Mouse (Mus musculus) myocyte (in vitro differentiated cells): ENCODE data around the gene Myod1.

Experiments used
- CEBPB ChIP-seq: IDR thresholded peaks from 2 replicates; pipeline ENCODE4 v1.6.1; 2011; ENCODE audit warnings: mild to moderate bottlenecking, moderate library complexity; ENCODE audit not compliant: poor library complexity, insufficient read depth, severe bottlenecking
- E2F4 ChIP-seq: IDR thresholded peaks from one replicate; pipeline ENCODE4 v1.6.1; 2011; ENCODE audit warnings: mild to moderate bottlenecking, control low read depth, moderate library complexity; ENCODE audit not compliant: insufficient read depth
- MYOD1 ChIP-seq, 3 experiments: IDR thresholded peaks; one replicate each; pipeline ENCODE4 v1.6.1; 2011; ENCODE audit warnings: control low read depth in 2 of 3, low read depth in 2 of 3, mild to moderate bottlenecking in 2 of 3, moderate library complexity in 1 of 3; ENCODE audit not compliant: insufficient read length in 2 of 3, control insufficient read depth in 1 of 3
- MYOG ChIP-seq, 3 experiments: IDR thresholded peaks; one replicate each; pipeline ENCODE4 v1.6.1; 2011; ENCODE audit warnings: control low read depth in 2 of 3, low read depth in 2 of 3, mild to moderate bottlenecking in 2 of 3; ENCODE audit not compliant: insufficient read length in 2 of 3, control insufficient read depth in 1 of 3, insufficient read depth in 1 of 3
- POLR2A ChIP-seq: IDR thresholded peaks from one replicate; pipeline ENCODE4 v1.6.1; 2011; ENCODE audit warnings: low read depth, mild to moderate bottlenecking, control low read depth, moderate library complexity; ENCODE audit not compliant: insufficient read length
- POLR2AphosphoS2 ChIP-seq: IDR thresholded peaks from one replicate; pipeline ENCODE4 v1.6.1; 2011; ENCODE audit warnings: low read depth, control low read depth; ENCODE audit not compliant: insufficient read length
- TCF12 ChIP-seq: IDR thresholded peaks from one replicate; pipeline ENCODE4 v1.6.1; 2011; ENCODE audit warnings: mild to moderate bottlenecking, control low read depth; ENCODE audit not compliant: poor library complexity, insufficient read depth, severe bottlenecking
- USF1 ChIP-seq: IDR thresholded peaks from one replicate; pipeline ENCODE4 v1.6.1; 2011; ENCODE audit warnings: low read depth, mild to moderate bottlenecking, control low read depth, moderate library complexity

DNA sequence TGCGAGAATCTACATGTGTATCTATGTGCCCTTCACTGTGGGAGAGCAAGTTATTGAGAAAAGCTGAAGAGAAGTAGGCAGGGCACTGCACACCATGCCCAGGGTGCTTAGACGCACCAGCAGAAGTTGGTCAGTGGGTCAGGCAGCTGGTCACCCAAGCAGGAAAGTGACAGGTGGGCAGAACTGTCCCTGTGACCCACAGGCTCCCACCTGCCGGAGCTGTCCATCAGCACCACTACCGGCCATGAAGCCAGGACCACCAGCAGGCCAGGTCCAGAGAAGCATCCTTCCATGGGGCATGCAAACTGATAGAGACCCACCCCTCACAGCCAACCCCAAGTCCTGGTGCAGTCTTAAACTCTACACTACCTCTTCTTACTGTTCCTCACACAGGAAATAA is 28.6 kb upstream of the Myod1 start:
- TF ChIP-seq MYOD1 (IDR thresholded peaks at IDR 0.05; ENCODE audit: control insufficient read depth in 1 of 3, insufficient read length in 2 of 3, low read depth in 2 of 3) (peak; percentile 37 to 99 (median 97)), POLR2A (no peak), CEBPB (no peak), POLR2AphosphoS2 (no peak), MYOG (IDR thresholded peaks at IDR 0.05; ENCODE audit: control insufficient read depth in 1 of 3, insufficient read depth in 1 of 3, insufficient read length in 2 of 3, low read depth in 2 of 3) (peak; percentile 40 to 97 (median 95)), E2F4 (no peak), TCF12 (peak; percentile 32), USF1 (no peak)
